Mouse (Mus musculus) liver, adult 2 months (tissue): ENCODE measurements at regions not wholly inside any gene's neighbourhood (a gene's known extent, or its start where the extent isn't known, plus 50 kb on each side); places are given as distances from the start of the nearest gene placed in this dataset.

Experiments used
- DNase-seq: peaks from one replicate; pipeline ENCODE4 v3.0.0-alpha.2; 2011; ENCODE audit warnings: low read depth, low spot score; ENCODE audit errors: extremely low read depth
- H3K27ac ChIP-seq: fragments of 200-500 bp; replicated peaks from 2 replicates; pipeline ENCODE4 v1.5.1; 2012; ENCODE audit warnings: low read depth, mild to moderate bottlenecking, control low read depth, inconsistent platforms, low read length; ENCODE audit not compliant: insufficient read depth
- H3K27me3 ChIP-seq: fragments of 200-500 bp; 2 replicates; pipeline ENCODE4 v1.6.1; 2012; ENCODE audit warnings: mild to moderate bottlenecking, moderate library complexity, low read length, inconsistent platforms; ENCODE audit not compliant: control insufficient read depth, insufficient read depth
- H3K36me3 ChIP-seq: fragments of 200-500 bp; 2 replicates; pipeline ENCODE4 v1.6.1; 2012; ENCODE audit warnings: low read length, inconsistent platforms; ENCODE audit not compliant: control insufficient read depth, insufficient read depth
- H3K4me1 ChIP-seq: fragments of 200-500 bp; 2 replicates; pipeline ENCODE4 v1.6.1; 2011; ENCODE audit warnings: low read length; ENCODE audit not compliant: control insufficient read depth, insufficient read depth
- H3K4me3 ChIP-seq: fragments of 200-500 bp; 2 replicates; pipeline ENCODE4 v1.5.1; 2011; ENCODE audit warnings: low read depth, mild to moderate bottlenecking, control low read depth, low read length, moderate library complexity; ENCODE audit not compliant: insufficient read depth
- H3K79me2 ChIP-seq: fragments of 200-500 bp; 2 replicates; pipeline ENCODE4 v1.6.1; 2012; ENCODE audit warnings: inconsistent platforms, mild to moderate bottlenecking, low read length, moderate library complexity; ENCODE audit not compliant: control insufficient read depth, insufficient read depth
- H3K9ac ChIP-seq: fragments of 200-500 bp; 2 replicates; pipeline ENCODE4 v1.6.1; 2012; ENCODE audit warnings: low read depth, mild to moderate bottlenecking, control low read depth, inconsistent platforms, low read length
- CTCF ChIP-seq: fragments of 200-500 bp; IDR thresholded peaks from 2 replicates; pipeline ENCODE4 v1.5.1; 2011; ENCODE audit warnings: low read depth, low read length, control low read depth
- POLR2A ChIP-seq: fragments of 200-500 bp; IDR thresholded peaks from 2 replicates; pipeline ENCODE4 v1.6.1; 2011; ENCODE audit warnings: low read length, control low read depth; ENCODE audit not compliant: insufficient read depth; ENCODE audit errors: extremely low read depth
- WGBS: fragments of 180-500 bp; shearing (Covaris S2); methylation state at CpG from one replicate; pipeline ENCODE4 v1.1.7; 2018; 5-methylcytosine and 5-hydroxymethylcytosine counted together

DNA sequence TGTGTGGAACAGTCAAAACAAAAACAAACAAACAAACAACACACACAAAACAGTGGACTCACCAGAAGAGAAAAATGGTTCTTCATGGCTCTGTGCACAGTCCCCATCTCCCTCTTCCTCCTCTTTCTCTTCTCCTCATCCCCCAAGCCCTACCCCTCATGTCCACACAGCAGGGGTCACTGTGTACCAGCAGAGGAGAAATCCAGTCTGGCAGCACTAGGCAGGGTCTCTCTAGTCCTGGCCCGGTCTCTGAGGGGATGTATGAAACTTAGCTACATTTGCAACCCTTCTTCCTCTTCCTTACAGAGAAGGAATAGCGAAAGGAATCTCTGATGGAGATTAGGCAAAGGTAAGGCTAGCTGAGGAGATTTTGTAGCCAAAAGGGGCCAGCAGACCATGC lies 349.1 kb downstream of the Gm45692 start:
- Histone ChIP-seq H3K4me1 (no peaks in the 10 kb centered on the region), H3K79me2 (no peaks in the 10 kb centered on the region), H3K9ac (no peak overlapping the region), H3K36me3 (no peaks in the 10 kb centered on the region), H3K4me3 (no peak overlapping the region), H3K27me3 (no peaks in the 10 kb centered on the region), H3K27ac (no peak overlapping the region)
- DNase-seq: no peak
- TF ChIP-seq CTCF: no peak; the same call in 1 of the 2 replicates
- TF ChIP-seq POLR2A: no peak
- WGBS: 79% methylated on average over 2 of the region's 2 CpGs

DNA sequence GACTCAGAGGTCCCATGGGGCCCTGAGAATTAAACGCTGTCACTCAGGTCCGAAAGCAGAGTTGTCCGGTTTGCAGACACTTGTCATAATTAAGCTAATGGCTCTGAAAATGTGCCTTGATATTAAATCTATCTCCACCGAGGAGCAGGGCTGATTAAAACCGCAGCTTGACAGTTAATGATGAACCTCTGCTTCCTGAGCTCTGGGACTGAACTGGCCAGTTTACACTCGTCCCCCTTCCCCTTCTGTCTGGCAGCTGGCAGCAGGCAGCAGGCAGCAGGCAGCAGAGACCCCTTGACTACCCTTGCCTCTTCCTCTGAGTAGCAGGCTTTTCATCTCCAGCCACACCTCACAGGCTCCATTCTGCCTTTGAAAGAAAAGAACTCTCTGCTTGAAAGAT lies 350.4 kb downstream of the Gm45692 start:
- Histone ChIP-seq H3K27ac (no peak overlapping the region), H3K27me3 (no peaks in the 10 kb centered on the region), H3K36me3 (no peaks in the 10 kb centered on the region), H3K4me3 (no peak overlapping the region), H3K9ac (no peak overlapping the region), H3K4me1 (no peaks in the 10 kb centered on the region), H3K79me2 (no peaks in the 10 kb centered on the region)
- 69% methylated on average over 6 of the region's 6 CpGs for WGBS
- TF ChIP-seq CTCF: no peak
- no peak for TF ChIP-seq POLR2A
- DNase-seq: no peak

DNA sequence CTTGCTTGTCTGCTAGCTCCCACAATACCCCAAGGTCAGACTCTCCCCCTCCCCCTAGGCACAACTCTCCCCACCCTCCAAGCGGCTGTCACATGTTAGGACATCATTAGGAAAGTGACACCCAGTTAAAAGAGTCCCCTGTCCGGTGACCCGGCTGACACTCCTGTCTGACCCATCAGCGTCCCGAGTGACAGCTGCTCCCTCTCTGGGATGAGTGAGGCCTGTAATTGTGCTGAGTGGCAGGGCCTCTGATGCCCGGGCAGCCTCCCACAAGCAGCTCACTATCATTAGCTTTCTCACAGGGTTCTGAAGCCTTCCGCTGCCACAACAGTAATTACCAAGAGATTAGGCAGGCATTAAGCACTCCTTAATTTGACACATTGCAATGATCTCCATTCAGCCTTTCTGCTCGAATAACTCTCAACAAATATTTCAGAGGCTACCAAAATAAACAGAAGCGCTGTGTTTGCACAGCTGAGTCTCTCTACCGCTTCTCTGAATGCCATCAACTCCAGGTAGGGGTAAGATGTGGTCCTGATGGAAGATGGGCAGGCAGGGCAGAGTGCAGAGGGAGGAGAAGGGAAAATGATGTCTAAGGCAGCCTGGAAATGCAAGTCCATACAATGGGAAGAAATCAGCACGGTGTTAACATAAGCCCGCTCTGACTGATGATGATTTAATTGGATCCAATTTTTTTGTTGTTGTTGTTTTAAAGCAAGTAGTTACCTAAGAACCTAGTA lies 352.6 kb downstream of the Gm45692 start:
- H3K36me3 ChIP-seq: no peaks in the 10 kb centered on the region
- no peak overlapping the region for H3K27ac ChIP-seq
- no peaks in the 10 kb centered on the region for H3K79me2 ChIP-seq

DNA sequence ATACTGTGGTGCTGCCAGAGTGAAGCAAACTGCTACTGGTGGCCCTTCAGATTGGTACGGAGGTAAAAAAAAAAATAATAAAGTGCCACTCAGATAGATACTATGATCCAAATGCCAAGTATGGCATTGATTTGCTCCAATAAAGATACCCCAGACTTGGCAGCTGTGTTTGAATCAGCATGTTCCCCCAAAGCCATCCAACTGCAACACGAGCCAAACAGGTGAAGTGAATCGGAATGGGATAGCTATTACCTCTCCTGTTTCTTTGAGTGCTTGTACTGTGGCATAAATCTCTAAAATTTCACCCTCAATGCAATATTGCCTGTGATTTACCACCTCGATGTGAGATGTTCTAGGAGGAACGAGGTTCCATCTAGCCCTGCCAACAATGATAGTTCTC lies 365.4 kb downstream of the Gm45692 start:
- Histone ChIP-seq H3K79me2 (no peaks in the 10 kb centered on the region), H3K4me3 (no peak overlapping the region), H3K9ac (no peak overlapping the region), H3K27me3 (no peaks in the 10 kb centered on the region), H3K36me3 (no peaks in the 10 kb centered on the region), H3K4me1 (no peaks in the 10 kb centered on the region), H3K27ac (no peak overlapping the region)
- 93% methylated on average over 5 of the region's 5 CpGs for WGBS
- TF ChIP-seq CTCF: no peak
- no peak for TF ChIP-seq POLR2A
- DNase-seq: no peak

More for the DNA sequence above, 352.6 kb downstream of the Gm45692 start:
- no peaks in the 10 kb centered on the region for H3K27me3 ChIP-seq
- no peak for DNase-seq
- TF ChIP-seq CTCF (no peak), POLR2A (no peak)
- 43% methylated on average over 12 of the region's 12 CpGs for WGBS
- H3K4me1 ChIP-seq: no peaks in the 10 kb centered on the region
- no peak overlapping the region for H3K4me3 ChIP-seq
- H3K9ac ChIP-seq: no peak overlapping the region

DNA sequence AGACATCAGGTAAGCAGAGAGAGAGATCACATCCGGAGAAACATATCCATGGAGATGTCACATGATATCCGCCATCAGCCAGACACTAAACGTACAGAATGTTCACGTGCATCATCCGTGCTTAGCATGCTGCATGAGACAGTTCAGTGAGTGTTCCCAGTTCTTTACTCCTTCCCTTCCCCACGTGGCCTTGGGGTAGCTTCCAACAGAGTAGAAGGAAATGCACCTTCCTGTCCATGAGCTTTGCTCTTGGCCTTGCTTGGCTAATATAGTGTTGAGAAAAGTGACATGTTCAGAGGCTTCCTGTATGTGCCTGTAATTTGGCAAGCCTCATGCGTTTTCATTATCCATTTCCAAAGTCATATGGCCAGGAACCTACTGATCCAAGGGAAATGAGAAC lies 368.5 kb downstream of the Gm45692 start:
- H3K27me3 ChIP-seq: no peaks in the 10 kb centered on the region
- no peaks in the 10 kb centered on the region for H3K36me3 ChIP-seq
- H3K79me2 ChIP-seq: no peaks in the 10 kb centered on the region
- DNase-seq: no peak
- TF ChIP-seq CTCF (no peak), POLR2A (no peak)
- no peak overlapping the region for H3K9ac ChIP-seq
- no peak overlapping the region for H3K4me3 ChIP-seq
- H3K4me1 ChIP-seq: no peaks in the 10 kb centered on the region
- no peak overlapping the region for H3K27ac ChIP-seq
- WGBS: 79% methylated on average over 7 of the region's 7 CpGs

DNA sequence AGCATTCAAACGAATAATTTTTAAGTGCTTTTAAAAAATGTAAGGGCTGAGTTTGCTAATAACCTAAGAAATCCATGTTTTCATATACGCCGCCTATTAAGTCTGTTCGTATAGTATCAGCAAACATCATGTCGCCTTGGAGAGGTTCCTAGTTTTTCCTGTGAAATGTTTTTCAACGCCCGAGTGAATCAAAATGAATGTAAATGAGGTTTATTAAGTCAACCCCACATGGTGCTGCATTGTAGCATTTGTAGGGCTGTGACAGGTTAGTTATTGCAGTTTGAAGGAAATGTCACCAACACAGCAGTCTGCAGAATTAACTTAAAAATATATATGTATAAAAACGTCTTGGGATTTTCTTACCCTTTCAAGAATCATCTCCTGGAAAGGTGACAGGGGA lies 369.3 kb downstream of the Gm45692 start:
- no peak for DNase-seq
- TF ChIP-seq CTCF (no peak), POLR2A (no peak)
- Histone ChIP-seq H3K9ac (no peak overlapping the region), H3K36me3 (no peaks in the 10 kb centered on the region), H3K27me3 (no peaks in the 10 kb centered on the region), H3K4me3 (no peak overlapping the region), H3K79me2 (no peaks in the 10 kb centered on the region), H3K4me1 (no peaks in the 10 kb centered on the region), H3K27ac (no peak overlapping the region)
- WGBS: 83% methylated on average over 8 of the region's 8 CpGs
